Mouse (Mus musculus) layer of hippocampus, postnatal 25 days (tissue): ENCODE data around the gene Ccnq. TPM values are rescaled to one million over a fixed set of nuclear protein-coding genes. Genes with fewer than 3 reads are reported as not detected.
A peak's percentile ranks its signal among the peaks of the same experiment; 100 is the strongest.

Source experiments
- DNase-seq, 2 experiments: peaks; one replicate each; pipeline ENCODE4 v3.0.0; 2022; ENCODE audit warnings: mixed read lengths in 2 of 2, low spot score in 1 of 2; ENCODE audit errors: extremely low spot score in 1 of 2
- total RNA-seq, 2 experiments: library from RNA; stranded (reverse); gene quantifications; 2 replicates each; pipeline ENCODE4 v1.2.3; 2021

The Ccnq gene
- 10 to 100 TPM; 17.9 to 19.5 TPM for total RNA-seq

- peak; percentile 45 to 63 for DNase-seq
Measured at GRCm38 (mm10) chr11:78750885-78751842, at the start of gene Ccnq. Gene Ccnq (minus strand): TSS chr11:78751729.

DNA sequence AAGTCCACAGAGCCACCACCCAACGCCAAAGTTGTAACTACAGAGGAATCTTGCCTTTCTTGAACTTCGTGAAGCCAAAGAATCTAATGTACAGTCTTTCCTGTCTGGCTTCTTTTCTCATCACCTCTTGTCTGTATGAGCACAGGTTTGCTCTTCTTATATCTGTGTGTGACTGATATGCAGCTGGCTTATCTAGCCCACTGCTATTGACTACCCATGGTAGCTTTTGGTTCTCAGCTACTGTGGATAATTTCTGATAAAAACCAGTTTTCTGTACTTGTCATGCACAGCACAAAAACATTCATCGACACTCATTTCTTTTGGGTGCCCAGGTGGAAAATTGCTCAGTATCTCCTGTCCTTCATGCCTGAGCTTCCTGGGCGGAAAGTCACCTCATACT lies 49.6 kb upstream of the Ccnq start:
- DNase-seq = no peak

DNA sequence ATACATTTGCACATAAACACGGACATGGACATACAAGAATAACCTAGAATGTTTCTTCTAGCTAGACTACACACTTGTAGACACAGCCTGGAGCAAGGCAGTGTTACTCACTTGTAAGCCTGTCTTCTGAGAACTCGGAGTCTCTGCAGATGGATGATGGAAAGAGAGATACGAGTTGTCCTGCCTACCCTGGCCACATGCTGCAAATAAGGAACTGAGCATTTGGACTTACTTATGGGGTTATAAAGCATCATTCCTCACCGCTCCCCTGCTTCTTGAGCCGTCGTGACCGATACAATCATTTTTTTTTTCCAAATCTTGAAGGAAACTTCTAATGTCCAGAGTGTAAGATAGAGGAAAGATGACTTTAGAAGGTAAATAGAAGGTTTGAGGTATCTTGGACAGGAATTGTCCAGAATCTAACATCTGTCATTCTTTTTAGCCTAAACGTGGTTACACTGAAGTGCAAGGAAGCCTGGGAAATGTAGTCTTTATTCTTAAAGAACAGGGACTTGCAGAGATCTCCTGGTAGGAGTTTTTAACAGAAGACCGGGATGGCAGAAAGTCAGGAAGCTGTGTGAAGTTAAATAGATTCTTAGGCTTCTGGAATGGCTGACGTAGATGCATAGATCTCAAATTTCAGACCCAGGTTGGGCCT lies 44.7 kb upstream of the Ccnq start:
- DNase-seq = no peak

DNA sequence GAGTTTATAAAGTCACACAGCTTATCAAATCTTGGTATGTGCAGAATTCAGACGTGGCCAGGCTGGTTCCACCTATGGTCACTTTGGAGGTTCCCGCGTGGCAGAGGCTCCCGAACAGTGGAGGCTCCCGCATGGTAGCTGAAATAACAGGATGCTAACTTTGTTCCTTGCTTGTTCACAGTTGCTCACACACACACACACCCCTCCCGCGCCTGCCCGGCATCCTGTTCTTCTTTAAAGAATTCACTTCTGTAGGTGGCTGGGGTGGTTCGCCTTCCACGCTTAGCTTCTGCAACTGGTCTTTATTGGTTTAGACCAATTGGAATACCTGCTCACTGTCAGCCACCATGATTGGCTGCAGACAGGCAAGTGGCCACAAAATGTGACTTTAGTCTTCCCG lies 41.6 kb upstream of the Ccnq start:
- no peak for DNase-seq

DNA sequence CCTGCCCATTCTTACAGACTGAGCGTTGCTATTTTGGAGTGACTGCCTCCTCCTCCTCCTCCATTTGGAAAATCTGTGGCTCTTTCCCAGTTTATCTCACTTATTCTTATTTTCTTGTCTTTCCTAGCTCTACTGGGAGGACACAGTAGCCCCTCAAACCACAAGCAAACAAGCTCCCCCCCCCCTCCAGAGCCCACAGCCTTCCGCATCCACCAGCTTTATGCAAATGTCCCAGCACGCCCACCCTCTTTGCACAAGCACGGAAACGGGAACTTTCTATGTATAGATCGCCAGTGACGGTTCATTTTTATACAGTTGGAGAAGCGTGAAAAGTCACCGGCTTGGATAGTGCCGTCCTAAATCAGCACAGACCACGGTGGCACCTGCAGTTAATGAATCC lies 40.9 kb upstream of the Ccnq start:
- DNase-seq = no peak

DNA sequence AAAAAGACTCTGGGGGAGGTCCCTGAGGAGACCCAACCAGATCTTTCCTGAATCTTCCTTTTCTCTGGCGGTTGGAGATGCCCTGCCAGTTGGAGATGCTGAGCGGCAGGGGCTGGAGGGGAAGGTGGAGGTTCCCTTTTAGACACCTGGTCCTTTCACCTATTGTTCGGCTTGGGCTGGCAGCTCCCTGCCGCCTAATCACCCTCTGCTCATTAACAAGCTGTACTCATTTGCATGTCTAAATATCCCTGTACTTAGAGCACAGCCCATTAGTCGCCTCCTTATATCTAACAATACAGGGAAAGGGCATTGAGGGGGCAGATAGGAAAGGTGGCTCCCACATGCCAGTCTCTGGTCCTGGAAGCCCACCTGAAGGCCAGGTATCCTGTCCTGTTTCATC lies 40.5 kb upstream of the Ccnq start:
- no peak for DNase-seq

DNA sequence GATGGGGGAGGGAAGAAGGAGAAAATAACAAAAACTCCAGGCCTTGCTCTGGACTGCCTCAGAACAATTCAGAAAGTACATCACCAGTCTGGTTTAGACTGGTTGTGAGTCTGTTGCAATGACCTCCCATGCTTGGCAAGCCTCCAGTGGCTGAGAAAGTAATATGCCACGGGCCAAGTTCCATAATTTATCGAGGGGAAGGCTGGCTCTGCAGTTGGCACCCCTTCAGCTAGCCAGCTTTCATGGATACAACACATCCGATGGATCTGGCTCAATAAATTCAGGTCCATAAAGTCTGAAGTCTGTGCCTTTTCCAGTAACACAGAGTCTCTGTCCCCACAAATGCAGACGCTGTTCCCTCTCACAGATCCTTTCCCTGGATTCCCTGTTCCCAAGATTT lies 40.1 kb upstream of the Ccnq start:
- DNase-seq = peak in 1 of 2 experiments; percentile 27

GRCm38 (mm10) chr11:78789370-78790060 lies 38.0 kb upstream of the Ccnq start:
- no peak for DNase-seq

DNA sequence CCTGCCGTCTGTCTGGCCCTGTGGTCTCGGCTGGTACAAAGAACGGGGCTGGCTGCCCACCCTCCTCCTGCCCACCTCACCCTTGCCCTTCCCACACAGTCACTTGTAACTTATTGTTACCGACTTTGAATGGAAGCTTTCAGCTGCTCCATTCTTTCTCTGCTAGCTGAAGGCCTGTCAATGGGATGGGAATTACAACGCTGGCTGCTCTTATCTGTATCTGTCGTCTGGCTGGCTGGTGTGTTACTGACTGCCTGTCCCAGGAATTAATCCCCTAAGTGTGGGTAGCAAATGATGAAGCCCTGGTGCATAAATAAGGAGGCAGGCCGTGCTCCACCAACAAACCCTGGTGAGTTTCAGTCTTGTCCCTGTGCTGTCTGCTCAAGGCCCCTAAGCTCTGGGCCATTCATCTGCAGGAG lies 34.5 kb upstream of the Ccnq start:
- DNase-seq = no peak

DNA sequence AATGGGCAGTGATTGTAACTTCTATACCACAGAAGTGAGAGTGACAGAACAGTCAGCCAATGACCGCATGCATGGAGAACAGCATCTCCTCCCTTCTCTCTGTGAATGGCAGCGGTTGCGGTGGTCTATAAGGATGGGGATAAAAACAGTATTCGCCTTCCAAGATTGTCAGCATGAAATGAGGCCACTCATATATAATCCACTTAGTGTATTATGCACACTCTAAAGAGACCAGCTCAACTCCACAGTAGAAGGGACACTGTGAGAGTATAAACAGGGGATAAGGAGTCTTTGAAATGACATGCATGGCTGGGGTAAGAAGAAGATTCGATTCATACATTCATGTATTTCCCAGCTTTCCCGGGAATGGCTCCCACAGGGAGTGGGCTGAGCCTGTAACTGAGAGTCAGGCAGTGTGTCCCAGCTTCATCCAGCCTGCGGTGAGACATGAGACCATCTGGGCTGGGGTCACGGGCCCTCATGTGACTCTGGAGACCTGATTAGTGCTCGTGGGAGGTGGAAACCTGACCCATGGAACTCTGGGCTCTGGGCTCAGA lies 31.3 kb upstream of the Ccnq start:
- DNase-seq = no peak

DNA sequence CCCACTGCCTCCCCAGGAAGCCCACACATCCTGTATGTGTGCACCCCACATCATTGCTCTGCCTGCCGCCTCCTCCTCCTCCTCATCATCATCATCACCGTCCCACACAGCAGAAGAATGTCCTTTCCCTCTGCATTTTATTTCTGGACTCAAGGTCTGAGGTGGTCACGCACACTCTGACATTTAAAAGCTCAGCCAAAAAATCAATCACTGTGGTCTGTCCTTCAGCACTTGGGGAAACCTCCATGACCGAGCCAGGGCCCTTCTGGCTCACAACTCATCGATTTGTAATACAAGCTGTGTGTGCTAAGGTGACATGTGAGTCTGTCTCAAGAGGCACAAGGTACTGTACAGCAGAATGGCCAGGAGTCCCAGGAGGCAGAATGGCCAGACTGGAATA lies 30.8 kb upstream of the Ccnq start:
- no peak for DNase-seq

GRCm38 (mm10) chr11:78780571-78780970 lies 29.0 kb upstream of the Ccnq start:
- DNase-seq = no peak

DNA sequence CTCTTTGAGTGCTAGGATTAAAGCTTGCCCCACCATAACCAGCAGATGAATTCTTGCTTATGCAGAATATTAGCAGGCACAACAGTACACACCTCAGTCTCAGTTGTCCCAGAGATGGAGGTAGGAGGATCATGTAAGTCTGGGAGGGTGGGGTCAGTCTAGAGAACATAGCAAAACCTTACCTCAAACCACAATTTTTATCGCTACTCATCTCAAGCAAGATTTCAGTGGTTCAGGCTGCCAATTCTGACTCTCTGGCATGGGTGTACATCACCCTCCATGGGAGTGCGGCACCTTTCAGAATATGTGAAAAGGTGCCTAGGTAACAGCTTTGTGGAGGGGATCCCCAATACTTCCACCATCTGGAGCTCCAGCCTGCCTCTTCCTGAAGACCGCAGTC lies 28.5 kb upstream of the Ccnq start:
- DNase-seq = no peak

- no peak for DNase-seq
Measured at GRCm38 (mm10) chr11:78777851-78778680, 26.5 kb upstream of the Ccnq start.

DNA sequence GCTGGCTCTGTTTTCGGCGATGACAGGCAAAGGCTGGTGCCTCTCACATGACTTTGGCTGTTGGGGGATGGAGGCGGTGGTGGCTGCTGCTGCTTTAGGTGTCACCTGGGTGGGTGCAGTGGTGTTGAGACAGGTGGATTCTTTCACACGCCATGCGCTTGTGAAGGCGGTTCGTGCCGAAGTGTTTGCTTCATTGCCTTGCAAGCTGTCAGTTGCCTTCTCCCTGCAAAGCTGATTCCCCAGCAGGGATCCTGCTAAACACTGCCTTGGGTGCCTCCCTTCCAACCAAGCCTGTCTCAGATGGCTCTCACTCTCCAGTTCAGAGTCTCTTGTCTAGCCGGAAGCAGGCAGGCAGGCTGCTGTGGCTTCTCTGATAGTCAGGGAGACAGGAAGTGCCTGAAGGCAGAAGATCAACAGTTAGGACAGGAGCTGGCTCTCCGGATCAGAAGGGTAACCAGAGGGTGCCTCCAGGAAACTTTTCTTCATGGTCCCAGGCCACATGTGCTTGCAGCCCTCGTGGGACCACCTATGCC lies 20.3 kb upstream of the Ccnq start:
- peak in 1 of 2 experiments; percentile 28 for DNase-seq

DNA sequence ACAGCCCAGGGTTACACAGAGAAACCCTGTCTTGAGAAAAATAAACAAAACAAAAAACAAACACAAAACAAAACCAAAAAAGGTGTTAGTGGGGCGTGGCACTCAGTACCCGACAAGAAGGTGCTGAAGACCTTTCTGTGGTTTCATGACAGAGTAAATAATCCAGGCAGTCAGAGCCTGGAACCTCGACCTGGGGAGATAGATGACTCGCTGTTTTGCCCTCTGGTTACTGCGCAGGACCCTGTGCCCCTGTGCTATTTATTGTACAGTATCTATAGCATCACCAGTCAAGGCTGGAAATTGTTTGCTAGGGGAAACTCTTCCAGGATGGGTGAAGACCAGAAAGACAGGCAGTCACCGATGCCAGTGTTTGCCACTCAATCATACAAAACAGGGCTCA lies 18.9 kb upstream of the Ccnq start:
- no peak for DNase-seq

- no peak for DNase-seq
Measured at GRCm38 (mm10) chr11:78768778-78769177, 17.2 kb upstream of the Ccnq start.

DNA sequence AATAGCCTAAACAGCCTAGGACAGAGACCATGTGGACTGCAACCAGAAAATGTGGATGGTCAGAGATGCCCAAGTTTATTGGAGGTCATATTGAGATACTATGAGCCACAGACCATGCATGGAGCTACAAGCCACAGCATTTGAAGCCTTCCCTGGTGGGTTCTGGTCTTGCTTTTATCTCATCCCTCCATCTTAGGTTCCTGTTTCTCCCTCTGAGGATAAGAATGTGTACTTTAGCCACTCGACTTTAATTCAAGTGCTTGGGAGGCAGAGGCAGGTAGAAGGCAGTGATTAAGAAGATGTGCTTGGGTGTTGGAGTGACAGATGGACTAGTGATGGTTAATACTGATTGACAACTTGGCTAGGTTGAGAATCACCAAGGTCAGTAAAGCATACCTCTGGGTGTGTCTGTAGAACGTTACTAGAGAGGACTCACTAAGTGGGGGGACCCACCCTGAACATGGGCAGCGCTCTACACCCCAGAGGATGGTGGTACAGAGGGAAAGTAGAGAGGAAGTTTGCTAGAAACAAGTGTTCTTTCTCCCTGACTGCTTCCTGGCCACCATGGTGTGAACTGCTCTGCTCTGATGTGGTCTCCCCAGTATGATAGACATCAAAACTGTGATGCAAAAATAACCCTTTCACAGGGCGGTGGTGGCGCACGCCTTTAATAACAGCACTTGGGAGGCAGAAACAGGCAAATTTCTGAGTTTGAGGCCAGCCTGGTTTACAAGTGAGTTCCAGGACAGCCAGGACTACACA lies 14.7 kb upstream of the Ccnq start:
- no peak for DNase-seq

- no peak for DNase-seq
Measured at GRCm38 (mm10) chr11:78764820-78765219, 13.3 kb upstream of the Ccnq start.
